Mouse (Mus musculus) cerebellum, postnatal 25 days (tissue): ENCODE data around the gene Cobll1.

ENCODE experiments used
- DNase-seq, 2 experiments: peaks; one replicate each; pipeline ENCODE4 v3.0.0; 2021; ENCODE audit warnings: mixed read lengths in 2 of 2

The Cobll1 gene

GRCm38 (mm10) chr2:65195233-65196010, 43.8 kb downstream of the Cobll1 start:
- no peak for DNase-seq

DNA sequence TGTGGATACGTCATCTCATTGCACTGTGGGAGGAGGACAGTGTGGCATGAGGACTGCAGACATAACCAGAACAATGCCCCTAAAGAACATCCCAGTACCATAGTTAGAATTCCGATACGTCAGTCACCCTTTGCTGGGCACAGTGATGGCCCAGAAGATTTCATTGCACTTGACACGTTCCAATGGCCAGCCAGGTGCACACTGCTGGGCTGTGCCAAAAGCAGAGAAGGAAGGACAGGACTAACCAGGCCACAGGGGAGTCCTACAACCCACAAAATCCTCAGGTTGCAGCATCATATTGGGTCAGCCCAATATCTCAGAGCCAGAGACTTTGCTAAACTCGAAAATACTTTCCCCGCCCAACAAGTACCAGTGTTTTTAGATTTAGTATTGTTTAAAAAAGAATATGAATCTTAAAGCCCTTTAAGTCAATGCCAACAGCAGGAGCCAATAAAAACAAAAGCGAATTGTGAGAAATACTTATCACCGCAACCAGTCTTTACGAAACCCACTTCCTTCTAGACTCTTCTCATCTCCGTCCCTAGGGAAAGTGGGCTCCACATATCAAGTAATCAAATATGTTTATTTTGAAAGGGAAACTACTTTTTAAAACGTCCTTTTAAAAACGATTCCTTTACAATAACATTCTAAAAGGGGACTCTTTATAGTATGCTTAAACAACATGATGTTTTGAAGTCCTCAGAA, 46.0 kb downstream of the Cobll1 start:
- no peak for DNase-seq

GRCm38 (mm10) chr2:65191398-65191797, 47.8 kb downstream of the Cobll1 start:
- DNase-seq, result no peak

DNA sequence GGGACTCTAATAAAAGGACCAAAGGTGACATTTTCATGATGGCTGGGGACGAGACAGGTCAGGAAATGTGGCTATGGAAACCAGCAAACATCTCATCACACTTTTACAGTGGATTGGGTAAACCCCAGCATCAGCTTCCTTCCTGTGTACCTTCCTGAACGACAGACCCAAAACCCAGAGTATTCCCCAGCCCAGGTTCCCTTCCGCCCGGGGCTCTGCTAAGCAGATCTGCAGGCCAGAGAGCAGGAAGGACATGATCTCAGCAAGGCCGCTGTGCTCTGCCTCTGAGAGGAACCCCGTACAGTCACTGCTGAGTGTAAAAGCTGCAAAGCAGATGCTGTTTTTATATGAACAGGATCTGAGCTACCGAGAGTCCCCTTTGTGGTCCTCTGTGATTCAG, 49.9 kb downstream of the Cobll1 start:
- no peak for DNase-seq

DNA sequence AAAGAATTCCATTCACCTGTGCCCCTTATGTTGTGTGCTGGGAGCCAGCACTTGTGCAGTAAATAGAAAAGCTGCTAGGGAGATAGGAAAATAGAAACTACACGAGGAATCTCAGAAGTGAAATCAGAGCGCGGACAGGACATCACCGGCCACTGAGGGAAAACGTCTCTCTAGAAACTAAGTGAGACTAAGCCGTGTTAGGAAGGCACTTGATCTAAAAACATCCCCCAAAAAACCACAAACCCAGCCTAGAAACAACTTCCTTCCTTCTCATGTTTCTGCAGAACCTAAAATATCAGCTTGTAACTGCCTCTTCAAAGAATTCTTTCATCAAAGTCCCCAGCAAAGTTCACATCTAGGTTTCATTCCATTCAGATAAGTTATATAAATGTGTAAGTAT, 50.6 kb downstream of the Cobll1 start:
- DNase-seq, result no peak

- DNase-seq, result no peak
These were observed 51.6 kb downstream of the Cobll1 start for GRCm38 (mm10) chr2:65187652-65188051.

DNA sequence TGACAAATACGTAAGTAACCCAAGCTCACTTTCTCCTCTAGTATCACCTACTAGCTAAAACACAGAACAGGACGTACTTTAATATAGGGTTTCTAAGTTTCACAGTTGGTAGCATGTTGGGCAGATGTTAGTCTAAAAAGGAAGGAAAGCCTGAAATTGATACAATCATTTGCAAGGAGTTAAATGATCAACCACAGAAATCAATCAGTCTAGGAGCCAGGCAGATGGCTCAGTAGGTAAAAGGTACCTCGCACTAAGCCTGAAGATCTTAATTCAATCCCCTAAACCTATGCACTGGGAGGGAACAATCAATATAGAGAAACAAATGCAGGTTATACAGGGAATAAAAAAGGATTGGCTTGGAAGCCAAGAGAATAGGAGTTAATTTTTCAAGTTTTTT, 52.0 kb downstream of the Cobll1 start:
- DNase-seq, result no peak

- no peak for DNase-seq
These were observed 56.5 kb downstream of the Cobll1 start for GRCm38 (mm10) chr2:65182747-65183146.

- DNase-seq, result no peak
These were observed 57.5 kb downstream of the Cobll1 start for GRCm38 (mm10) chr2:65181736-65182135.

DNA sequence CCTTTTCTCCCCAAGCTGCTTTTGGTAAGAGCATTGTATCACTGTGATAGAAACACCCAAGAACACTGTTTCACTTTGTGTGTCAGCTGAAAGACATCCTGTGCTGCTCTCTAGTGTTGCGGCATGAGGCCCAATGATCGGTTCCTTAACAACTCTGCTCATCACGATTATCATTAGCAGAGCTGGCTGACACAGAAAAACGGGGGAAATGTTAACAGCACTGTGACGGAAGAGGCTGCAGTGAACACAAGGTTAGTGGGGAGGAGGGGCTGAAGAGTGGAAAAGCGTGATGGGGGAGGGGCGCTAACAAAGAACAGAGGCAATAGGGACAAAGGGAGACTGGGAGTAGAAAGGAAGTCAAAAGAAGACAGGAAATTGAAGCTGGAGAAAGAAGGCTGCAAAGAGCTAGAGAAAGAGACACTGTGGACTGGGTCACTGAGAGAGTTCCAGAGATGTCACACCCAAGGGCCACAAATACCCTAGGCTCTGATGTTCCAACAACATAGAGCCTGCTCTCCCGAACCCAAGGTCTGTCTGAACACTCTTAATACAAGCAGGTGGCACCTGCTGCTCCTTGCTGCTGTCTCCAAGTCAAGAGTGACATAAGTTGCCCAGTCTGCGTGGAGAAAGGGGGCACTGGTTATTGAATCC, 58.0 kb downstream of the Cobll1 start:
- DNase-seq, result no peak

DNA sequence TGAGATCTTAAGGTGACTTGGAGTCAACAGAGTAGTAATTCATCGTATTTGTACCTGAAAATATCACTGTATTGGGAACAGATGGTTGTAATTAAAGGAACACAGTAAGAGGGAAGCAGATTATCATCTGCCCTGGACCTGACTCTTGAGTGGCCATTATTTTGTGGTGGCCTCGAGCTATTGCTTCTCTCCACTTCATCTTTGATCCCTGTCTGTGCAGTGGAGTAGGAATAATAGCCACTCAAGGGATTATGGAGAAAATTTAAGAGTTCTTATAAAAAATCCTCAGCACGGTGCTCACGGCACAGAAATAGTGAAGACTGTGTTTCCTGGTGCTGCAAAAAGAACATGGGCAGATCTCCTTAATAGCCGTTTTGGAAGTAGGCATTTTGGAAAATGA, 63.6 kb downstream of the Cobll1 start:
- no peak for DNase-seq

DNA sequence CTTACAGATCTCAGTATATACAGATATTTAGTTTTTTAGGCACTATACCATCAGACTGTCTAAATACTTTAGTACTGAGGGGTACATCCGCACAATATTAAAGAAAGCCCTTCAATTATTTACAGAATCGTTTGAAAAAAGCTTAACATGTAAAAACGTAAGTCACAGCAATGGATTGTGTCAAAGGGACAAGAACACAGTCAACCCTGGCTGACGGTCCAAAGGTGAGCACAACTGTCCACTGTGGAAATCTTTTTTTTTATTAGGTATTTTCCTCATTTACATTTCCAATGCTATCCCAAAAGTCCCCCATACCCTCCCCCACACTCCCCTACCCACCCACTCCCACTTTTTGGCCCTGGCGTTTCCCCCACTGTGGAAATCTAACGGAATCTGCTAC, 67.1 kb downstream of the Cobll1 start:
- DNase-seq, result no peak

GRCm38 (mm10) chr2:65171516-65171915, 67.7 kb downstream of the Cobll1 start:
- no peak for DNase-seq

DNA sequence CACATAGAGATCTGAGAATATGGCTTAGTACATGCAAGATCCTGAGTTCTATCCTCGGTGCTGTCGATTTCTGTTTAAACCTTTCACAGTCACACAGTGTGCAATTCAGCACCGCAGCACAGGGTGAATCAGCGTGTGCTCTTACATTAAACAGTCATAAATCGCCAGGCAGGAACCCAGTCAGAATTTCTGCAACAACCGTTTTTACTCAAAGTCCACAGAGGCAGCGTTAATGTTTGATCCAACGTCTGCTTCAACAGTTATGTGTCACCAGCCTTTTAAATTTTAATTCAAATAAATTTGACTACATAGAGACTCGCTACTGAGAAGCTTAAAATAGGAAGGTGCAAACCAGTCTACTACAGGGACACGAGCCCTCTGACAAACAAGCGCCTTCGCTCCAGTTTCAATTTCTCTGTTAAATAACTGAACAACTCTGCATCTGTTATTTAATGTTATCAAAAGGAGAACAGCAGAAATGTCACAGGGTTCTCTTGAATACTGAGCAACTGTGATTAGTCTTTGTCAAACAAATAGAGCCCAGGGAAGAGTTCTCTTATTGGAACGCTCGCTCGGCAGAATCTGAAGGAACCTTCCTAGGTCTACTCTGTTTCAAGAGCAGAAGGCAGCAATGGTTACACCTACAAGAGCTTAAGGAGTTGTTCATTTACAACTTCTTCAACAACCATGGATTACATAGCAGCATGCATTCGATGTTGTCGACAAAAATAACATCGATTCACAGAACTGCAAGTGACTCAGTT, 68.3 kb downstream of the Cobll1 start:
- DNase-seq, result no peak

- DNase-seq, result no peak
These were observed 68.9 kb downstream of the Cobll1 start for GRCm38 (mm10) chr2:65170256-65170655.

GRCm38 (mm10) chr2:65163990-65164389, 75.2 kb downstream of the Cobll1 start:
- DNase-seq, result no peak

DNA sequence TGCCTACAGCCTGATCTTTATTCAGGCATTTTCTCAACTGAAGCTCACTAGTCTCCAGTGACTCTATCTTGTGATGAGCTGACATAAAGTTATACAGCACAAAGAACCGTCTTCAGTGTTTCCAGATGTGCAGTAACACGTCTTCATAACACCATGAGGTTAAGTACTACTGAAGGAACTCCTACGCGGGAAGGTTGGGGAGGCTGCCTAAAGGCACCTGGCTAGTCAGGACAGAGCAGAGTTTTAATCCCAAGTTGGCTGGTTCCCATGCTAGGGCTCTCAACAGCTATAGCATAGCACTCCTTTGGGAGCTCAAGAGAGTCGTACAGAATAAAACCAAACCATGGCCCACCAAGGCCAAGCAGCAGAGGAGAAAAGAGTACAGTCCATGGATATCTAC, 76.6 kb downstream of the Cobll1 start:
- DNase-seq, result no peak

GRCm38 (mm10) chr2:65161715-65162114, 77.5 kb downstream of the Cobll1 start:
- no peak for DNase-seq

DNA sequence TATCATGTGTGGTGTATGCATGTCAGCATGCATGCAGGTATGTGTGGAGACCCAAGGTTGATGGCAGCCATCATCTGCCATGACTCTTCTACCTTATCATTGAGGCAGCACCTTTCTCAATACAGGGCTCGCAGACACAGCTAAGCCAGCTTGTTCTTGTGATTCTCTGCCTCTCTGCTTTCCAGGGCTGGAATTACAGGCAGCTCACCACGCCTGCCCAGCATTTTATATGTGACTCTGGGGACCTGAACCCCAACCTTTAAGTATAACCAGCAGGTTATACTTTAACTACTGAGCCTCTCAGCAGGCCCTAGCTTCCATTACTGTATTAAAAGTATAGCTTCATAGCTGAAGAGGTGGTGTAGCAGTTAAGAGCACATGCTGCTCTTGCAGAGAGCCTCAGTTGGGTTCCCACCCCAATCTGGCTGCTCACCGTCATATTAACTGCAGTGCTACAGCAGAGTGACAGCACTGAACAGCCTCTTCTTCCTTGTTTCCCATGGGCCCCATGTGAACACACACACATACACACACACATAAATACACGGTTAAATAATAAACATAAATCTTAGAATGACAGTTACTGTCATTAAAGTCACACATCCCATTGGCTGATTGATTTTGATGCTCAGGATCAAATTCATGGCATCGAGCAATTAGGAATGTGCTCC, 81.1 kb downstream of the Cobll1 start:
- DNase-seq, result no peak

DNA sequence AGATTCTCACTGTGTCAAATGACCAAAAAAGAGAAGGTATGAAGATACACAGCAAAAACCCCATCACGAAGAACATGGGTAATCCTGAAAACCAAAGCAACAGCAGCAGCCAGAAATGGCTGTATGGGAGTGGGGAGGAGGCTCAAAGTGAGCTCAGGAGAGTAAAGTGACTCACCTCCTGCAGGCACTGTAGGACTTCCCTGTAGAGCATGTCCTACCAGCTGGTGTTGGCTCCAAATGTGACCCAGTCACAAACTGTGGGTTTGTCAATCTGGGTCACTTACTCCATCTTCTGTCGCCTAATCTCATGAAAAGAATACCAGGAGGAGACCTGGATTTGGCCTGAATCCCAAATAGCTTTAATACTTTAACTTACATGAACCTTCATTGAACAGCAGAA, 81.9 kb downstream of the Cobll1 start:
- peak in 1 of 2 experiments; percentile 23 for DNase-seq

DNA sequence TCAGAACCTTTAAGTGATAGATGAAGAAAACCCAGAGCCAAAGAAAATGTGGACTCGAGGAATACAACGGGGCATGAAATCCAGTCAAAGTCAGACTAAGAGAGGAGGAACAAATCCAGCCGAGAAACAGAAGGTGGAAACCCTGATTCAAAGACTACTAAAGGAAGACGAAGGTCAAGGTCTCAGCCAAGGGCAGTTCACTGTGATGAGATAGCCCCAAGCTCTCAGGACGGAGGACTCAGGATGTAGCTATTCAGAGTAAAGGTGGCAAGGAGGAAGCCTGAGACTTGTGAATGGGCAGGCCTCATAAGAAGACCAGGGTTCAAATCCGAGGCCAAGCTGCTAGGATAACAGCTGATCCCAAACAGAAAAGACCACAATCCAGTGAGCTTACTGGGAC, 90.3 kb downstream of the Cobll1 start:
- no peak for DNase-seq

GRCm38 (mm10) chr2:65147431-65147830, 91.8 kb downstream of the Cobll1 start:
- no peak for DNase-seq
